Mouse (Mus musculus) thymus, postnatal 10 days (tissue): ENCODE data around the gene Elmo2.

Experiments
- DNase-seq, 2 experiments: peaks; one replicate each; pipeline ENCODE4 v3.0.0; 2021; ENCODE audit warnings: low spot score in 2 of 2

The Elmo2 gene

GRCm38 (mm10) chr2:165257151-165257834 lies 69.0 kb downstream of the Elmo2 start:
- no peak for DNase-seq

DNA sequence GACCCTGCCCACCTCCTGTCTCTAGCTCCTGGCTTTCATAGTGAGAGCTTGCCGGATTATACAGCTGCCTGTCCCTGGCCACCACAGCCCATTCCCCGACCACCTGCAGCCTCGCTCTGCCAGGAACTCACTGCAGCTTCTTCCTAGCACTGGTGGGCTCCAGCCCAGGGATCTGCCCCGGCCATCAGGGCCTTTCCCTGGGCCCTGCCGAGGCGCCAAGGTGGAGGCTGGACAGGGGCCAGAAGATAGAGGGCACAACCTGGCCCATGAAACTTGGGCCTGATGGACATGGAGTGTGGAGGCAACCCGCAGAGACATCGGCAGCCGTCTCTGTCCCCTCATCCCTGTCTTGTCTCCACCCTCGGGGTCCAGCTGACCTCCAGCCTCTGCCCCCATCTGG lies 70.1 kb downstream of the Elmo2 start:
- no peak for DNase-seq

DNA sequence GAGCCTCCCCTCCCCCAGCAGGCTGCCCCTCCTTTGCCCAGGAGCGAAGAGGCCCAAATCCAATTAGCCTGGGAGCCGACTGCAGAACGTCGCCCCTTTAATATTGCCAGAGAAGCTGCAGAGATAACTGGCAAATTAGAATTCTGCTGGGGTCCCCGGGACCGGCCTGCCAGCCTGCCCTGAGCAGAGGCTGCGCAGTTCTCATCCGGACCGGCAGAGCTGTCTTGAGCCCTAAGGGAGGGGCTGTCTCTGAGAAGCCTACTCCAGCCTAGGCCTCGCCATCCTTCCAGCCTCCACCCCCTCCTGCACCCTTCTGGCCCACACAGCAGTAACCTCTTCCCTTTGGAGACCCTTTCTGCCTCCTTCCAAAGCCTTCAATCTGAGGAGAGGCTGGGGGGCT lies 72.4 kb downstream of the Elmo2 start:
- DNase-seq: no peak

DNA sequence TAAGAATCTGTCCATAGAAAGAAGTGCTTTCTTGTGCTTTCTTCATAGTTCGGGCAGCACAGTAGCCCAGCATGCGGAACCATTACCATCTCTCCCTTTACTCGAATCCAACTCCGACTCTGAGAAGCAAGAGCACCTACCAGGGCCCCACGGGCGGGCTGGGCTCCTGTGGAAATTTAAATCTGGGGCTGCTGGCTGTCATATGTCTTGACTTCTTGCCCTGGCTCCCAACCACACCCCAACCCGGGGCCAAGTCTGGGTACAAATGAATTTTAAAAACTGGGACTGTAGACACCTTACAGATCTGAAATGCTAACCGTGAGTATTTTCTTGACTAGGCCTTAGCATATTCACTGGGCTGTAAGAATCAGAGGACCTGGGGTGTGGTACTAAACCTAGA lies 73.0 kb downstream of the Elmo2 start:
- no peak for DNase-seq

GRCm38 (mm10) chr2:165252801-165253200 lies 73.5 kb downstream of the Elmo2 start:
- DNase-seq: no peak

- no peak for DNase-seq
Observed at GRCm38 (mm10) chr2:165252381-165252780, 73.9 kb downstream of the Elmo2 start.

DNA sequence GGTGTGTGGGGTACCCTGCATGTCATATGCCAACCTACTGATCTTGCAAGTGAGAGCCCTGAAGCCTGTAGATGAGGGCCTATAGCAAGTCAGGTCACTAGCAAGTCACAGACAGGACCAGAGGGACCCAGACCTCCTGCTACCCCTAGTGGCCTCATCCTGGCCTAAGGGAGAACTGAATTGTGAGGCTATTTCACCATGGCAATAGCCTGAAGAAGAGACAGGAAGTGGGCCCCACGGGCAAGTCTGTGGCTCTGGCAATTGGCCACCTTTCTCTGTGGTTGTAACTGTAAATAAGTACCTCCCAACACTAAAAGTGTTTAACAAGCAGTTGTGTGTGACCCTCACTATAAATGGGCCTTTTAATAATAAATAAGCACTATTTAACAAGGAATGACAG lies 75.4 kb downstream of the Elmo2 start:
- no peak for DNase-seq

- DNase-seq: no peak
Observed at GRCm38 (mm10) chr2:165248967-165249366, 77.3 kb downstream of the Elmo2 start.

DNA sequence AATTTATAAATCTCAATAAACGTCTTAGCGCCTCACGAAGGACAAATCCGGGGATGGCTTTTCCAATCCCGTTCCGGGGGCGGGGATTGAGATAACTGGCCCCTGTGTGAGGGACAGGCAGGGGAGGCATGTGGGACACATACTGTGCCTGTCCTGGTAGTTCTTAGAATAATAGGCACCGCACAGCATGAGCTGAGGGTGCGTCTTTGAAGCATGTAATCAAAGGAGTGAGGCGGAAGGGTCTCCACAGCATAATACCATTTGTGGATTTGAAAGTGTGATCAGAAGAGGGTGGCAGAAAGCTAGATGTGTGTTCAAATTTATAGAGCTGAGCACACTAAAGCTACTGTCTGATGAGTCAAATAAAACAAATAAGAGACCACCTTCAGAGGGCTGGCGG lies 79.9 kb downstream of the Elmo2 start:
- DNase-seq: no peak

DNA sequence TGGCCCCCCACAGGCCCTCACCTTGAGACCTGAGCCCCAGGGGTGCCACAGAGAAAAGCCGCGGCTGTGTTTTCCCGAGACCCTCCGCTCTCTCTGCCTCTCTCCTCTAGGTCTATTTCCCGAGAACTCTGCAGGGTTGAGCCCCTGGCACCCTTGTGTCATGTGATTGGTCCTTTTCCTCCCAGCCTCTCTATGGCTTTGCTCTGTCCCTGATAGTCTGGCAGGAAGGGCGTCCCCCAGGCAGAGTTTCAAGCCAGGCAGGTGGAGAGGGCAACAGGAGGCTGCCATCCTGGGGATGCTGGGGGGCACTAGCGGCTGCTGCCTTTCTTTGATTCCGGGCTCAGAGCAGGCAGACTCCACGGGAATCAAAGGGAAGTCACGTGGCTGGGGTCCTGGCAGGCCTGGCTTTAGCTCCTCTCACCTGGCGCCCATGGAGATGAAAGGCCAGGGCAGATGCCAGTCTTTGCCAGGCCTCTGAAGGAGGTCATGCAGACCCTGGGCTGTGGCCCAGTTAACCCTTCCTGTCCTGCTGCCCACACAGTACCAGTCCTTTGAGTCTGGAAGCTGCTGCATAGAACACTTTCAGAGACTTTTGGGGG lies 83.1 kb downstream of the Elmo2 start:
- DNase-seq: no peak

DNA sequence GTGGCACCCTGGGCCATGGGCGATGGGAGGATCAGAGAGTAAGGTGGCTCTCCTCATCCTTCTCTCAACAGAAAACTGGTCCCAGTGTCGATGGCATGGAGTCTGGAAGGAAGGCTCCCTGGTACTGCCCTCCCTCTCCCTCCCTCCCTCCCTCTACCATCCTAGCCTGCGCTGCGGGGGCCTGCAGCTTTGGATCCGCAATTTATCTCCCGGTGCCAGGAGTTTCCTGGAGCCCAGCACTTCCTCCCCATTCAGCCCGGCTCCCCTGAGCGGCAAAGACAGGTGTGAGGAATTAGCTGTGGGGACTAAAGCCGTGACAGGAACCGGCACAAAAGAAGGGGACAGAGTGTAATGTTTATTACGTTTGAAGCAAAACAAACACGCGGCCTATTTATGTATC lies 83.7 kb downstream of the Elmo2 start:
- DNase-seq: no peak

- DNase-seq: no peak
Observed at GRCm38 (mm10) chr2:165241786-165242185, 84.5 kb downstream of the Elmo2 start.

DNA sequence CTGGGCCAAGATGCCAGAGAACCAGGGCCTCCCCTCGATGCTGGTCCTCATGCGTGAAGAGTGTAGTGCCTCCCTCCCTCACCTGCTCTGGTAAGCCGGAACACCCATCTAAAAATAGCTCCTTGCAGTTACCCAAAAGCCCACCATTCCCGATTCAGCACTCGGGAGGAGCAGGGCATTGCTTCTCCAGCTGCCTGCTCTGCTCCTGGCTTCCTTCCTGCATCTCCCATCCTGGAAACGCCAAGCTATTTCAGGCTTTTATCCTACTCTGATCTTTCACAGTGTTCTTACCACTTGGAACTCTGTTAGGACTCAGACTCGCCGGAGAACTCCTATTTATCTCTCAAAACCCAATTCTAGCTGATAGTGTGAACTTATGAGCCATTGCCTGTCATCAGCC lies 85.9 kb downstream of the Elmo2 start:
- DNase-seq: no peak

DNA sequence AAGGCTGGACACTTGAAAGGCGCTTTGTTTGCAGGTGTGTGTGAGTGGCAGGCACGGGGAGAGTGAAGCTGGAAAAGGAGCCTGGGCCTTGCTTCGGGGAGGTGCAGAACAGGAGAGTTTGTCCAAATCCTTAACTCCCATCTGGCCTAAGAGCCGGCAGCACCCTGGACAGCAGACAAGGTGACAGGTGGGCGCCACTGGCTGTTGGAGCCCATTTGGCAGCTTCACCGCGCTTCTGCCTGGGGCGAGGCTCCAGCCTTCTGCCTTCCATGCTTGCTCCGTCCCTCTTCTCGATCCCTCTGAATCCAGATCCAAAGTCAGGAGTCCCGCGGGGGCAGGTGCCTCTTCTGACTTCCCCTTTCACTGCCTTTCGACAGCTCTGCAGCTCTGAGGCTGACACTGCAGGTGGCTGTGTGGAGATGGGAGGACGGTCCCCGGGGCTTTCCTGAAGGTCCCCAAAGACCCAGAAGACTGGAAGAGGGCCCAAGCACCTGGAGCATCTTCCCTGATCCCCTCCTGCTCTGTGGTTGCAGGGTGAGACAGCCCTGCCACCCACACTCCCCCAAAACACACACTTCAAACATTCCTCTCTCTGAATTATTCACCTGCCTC lies 86.6 kb downstream of the Elmo2 start:
- no peak for DNase-seq

- no peak for DNase-seq
Observed at GRCm38 (mm10) chr2:165238416-165239145, 87.7 kb downstream of the Elmo2 start.
